Mouse (Mus musculus) splenic B cell, adult 2 months (primary cell): ENCODE measurements at regions not wholly inside any gene's neighbourhood (a gene's known extent, or its start where the extent isn't known, plus 50 kb on each side); places are given as distances from the start of the nearest gene placed in this dataset.

Source experiments
- DNase-seq: peaks from one replicate; pipeline ENCODE4 v3.0.0-alpha.2; 2011; ENCODE audit warnings: low read depth, low spot score
- H3K27me3 ChIP-seq: 2 replicates; pipeline ENCODE4 v1.6.1; 2012; ENCODE audit warnings: mild to moderate bottlenecking, low read length, moderate library complexity, mixed read lengths; ENCODE audit not compliant: control insufficient read depth, poor library complexity, insufficient read depth, severe bottlenecking
- H3K36me3 ChIP-seq: 2 replicates; pipeline ENCODE4 v1.6.1; 2012; ENCODE audit warnings: mild to moderate bottlenecking, low read length, moderate library complexity, mixed read lengths; ENCODE audit not compliant: control insufficient read depth, poor library complexity, insufficient read depth, severe bottlenecking

- DNase-seq = no peak
- H3K36me3 ChIP-seq = no peaks in the 10 kb centered on the region
- no peaks in the 10 kb centered on the region for H3K27me3 ChIP-seq
These were observed 52.7 kb upstream of the Trpc4 start for GRCm38 (mm10) chr3:54103098-54103497.

GRCm38 (mm10) chr3:54083634-54084033 is 72.2 kb upstream of the Trpc4 start:
- Histone ChIP-seq H3K27me3 (no peaks in the 10 kb centered on the region), H3K36me3 (no peaks in the 10 kb centered on the region)
- no peak for DNase-seq

- DNase-seq = no peak
- no peaks in the 10 kb centered on the region for H3K27me3 ChIP-seq
- no peaks in the 10 kb centered on the region for H3K36me3 ChIP-seq
These were observed 79.4 kb upstream of the Trpc4 start for GRCm38 (mm10) chr3:54076461-54076860.

DNA sequence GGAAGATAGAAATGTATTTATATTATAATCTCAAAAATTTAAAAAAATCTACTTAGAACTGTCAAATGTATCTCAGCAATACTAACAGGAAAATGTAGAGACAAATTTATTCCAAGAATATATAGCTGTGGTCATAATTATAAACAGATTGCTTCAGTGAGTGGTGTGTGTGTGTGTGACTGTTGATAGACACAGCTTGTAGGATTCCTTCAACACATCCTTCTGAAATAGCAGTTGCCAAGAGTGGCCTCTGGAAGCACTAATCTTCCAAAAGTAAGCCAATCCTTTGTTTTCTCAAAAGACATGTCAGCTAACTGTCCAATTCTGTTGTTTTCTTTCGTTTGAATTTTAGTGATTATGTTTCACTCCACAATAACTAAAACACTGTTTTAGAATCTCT is 95.2 kb upstream of the Trpc4 start:
- no peaks in the 10 kb centered on the region for H3K27me3 ChIP-seq
- no peaks in the 10 kb centered on the region for H3K36me3 ChIP-seq
- DNase-seq = no peak

DNA sequence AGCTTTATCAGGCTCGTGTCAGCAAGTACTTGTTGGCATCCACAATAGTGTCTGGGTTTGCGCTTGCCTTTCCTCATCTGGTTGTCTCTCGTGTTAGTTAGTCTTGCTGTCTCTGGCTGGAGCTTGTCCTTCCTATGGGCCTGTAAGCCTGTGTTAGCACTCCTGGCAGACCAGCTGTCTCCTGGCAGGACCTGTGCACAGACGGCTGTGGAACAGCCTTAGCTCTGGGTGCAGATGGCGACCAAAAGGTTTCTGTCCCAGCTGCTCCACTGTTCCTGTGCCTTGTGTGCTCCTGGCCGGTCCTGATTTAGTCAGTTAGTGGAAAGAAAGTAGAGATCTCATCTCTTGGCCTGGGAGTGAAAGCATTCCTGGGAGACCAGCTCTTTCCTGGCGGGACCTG is 101.5 kb upstream of the Trpc4 start:
- Histone ChIP-seq H3K27me3 (no peaks in the 10 kb centered on the region), H3K36me3 (no peaks in the 10 kb centered on the region)
- DNase-seq = no peak

DNA sequence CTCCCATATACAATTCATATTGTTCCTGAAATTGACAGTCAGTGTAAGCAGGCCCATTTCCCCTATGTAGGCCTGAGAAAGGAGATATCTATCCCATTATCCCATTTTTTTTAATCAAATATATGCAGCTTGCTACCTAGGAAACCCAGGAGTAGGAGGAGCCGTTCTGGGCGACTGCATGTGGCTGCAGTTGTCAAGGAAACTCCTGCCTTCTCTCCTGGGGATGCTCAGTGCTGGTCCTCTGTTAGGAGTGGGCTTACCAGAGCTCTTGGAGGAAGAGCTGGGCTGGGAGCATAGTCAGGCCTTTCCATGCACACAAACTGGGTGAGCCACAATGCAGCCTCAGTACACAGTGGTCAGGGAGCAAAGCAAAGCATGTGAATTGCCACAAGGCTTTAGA is 106.5 kb upstream of the Trpc4 start:
- Histone ChIP-seq H3K36me3 (no peaks in the 10 kb centered on the region), H3K27me3 (no peaks in the 10 kb centered on the region)
- DNase-seq = no peak

DNA sequence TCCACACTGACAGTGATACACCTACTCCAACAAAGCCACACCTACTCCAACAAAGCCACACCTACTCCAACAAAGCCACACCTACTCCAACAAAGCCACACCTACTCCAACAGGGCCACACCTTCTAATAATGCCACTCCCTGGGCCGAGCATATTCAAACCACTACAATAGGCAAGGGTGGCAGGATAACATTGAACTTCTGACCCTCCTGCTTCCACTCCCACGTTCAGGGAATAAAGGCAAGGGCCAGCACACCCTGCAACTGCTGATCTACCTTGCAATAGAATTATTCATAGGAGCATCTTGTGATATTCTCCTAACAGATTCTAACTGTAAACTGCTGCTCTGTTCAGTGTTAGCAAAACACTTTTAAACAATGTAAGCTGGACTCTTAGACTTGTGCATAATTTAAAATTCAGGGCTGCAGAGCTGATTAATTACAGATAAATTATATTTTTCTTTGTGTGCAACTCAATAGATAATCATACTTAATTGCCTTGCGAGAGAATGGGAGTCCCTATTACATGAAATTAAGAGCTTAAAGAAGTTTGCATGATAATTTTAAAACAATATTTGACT is 107.7 kb upstream of the Trpc4 start:
- no peak for DNase-seq
- H3K27me3 ChIP-seq = no peaks in the 10 kb centered on the region
- no peaks in the 10 kb centered on the region for H3K36me3 ChIP-seq

DNA sequence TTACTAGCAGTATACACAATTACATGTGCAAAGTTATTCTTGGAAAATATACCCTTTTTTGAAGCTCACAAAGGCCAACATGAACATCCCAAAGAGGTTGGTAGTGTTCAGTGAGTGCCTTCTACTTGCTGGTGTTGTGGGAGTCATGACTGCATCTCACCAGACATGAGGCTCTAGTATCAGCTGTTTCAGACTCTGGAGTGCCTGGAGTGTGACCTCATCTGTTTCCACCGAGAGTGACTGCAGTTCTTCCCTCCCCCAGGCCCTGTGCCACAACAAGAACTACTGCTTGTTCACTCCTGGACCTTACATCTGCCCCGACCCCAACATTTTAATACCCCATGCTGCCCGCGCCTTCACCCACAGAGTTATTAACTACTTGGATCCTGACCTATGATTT is 128.5 kb upstream of the Trpc4 start:
- no peak for DNase-seq
- H3K36me3 ChIP-seq = no peaks in the 10 kb centered on the region
- H3K27me3 ChIP-seq = no peaks in the 10 kb centered on the region

- no peak for DNase-seq
- no peaks in the 10 kb centered on the region for H3K27me3 ChIP-seq
These were observed 135.6 kb upstream of the Trpc4 start for GRCm38 (mm10) chr3:54020196-54020595.

DNA sequence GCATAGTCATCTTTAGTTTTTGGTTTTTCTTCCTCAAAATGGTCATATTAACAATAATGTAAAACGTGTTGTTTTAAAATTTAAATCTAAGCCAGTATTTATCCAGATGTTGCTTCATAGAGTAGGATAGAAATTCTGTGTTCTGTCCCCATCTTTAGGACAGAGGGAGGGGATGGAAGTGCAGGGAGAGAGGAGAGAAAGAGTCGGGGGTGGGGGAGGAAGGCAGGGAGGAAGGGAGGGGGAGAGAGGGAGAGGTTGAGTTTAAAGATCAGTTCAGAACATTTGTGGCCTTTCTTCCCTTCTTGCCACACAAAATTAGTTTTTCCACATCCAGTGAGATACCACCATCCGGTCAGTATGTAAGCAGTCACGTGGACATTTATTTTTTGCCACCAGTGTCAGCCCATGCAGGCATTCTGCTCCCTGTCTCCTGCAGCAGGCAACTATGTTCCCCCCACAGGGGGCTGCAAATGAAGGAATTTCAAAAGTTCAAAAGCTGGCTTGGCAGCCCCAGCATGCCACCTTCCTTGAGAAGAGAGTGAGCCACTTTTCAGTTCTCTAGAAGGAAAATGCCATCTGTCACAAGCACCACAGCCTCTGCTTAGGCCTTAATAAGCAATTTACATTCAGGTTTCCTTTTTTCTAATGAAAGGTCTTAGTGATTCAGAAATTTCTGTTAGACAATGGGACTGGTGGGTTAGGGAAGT is 137.7 kb upstream of the Trpc4 start:
- Histone ChIP-seq H3K36me3 (no peaks in the 10 kb centered on the region), H3K27me3 (no peaks in the 10 kb centered on the region)
- no peak for DNase-seq

More at GRCm38 (mm10) chr3:54020196-54020595, 135.6 kb upstream of the Trpc4 start:
- no peaks in the 10 kb centered on the region for H3K36me3 ChIP-seq

DNA sequence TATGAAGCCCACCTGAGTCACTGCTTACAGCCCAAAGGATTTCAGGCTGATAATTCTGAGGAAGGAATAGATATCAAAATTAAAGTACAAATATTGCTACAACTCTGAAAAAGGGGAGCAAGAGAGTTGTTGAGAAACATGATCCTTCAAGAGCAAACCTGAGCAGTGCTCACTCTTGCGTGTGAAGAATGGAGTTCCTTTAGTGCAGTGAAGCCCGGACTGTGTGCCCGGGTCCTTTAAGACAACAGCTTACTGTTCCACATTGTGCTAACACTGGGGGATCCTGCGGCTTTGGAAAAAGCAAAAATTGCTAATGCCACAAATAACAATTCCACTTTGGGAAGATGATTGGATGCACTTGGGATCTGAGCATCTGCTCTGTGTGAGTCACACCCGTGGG is 139.0 kb upstream of the Trpc4 start:
- H3K27me3 ChIP-seq = no peaks in the 10 kb centered on the region
- no peak for DNase-seq

DNA sequence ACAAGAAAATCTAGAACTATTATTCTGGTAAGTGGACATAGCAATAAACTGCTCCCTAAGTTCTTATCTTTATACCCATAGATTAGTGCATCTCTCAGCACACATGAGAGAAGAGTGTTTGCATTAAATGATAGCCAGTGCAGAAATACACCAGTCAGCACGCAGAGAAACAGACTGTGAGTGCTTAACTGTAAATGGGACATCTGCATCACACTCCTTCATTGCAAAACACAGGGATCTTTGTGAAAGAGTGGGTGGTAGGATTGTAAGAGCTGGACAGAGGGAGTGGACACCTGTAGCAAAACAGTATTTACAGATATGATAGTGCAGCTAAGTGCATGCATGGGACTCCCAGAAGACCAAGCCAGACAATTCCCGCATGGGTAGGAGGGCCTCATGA is 144.8 kb upstream of the Trpc4 start:
- DNase-seq = no peak
- no peaks in the 10 kb centered on the region for H3K36me3 ChIP-seq
- no peaks in the 10 kb centered on the region for H3K27me3 ChIP-seq

More for the DNA sequence above, 139.0 kb upstream of the Trpc4 start:
- no peaks in the 10 kb centered on the region for H3K36me3 ChIP-seq

DNA sequence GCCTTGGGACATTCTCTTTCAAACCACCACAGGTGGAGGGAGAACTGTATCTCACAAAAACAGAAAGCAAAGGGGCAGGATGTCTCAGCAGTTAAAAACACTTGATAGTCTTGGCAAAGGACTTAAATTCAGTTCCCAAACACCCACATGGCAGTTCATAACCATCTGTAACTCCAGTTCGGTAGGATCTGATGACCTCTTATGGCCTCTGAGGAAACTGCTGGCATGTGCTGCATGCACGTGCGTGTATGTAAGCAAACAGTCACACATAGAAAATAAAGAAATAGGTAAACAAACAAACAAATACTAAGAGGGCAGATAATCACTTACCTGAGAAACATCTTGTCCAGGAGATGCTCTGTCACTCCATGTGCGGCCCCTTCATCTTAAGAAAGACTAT is 129.4 kb upstream of the Ufm1 start:
- H3K27me3 ChIP-seq = no peaks in the 10 kb centered on the region
- no peaks in the 10 kb centered on the region for H3K36me3 ChIP-seq
- peak; percentile 56 for DNase-seq

DNA sequence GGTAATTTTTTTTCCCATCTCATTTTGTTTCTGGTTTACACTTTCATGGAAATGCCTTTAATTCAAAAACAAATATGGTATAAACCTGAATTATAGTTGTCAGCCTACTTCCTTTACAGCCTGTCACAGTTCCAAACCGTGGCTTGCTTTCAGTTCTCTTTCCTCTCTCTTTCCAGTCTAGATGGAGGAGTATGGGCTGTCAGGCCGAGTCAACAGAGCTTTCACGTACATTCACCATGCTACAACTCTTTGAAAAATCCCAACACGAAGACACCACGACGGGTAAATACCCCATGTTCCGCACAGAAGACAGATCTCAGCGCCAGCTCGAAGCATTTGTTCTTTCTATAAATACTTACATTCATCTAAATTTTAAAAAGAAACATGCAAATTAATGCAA is 125.2 kb upstream of the Ufm1 start:
- peak; percentile 40 for DNase-seq
- no peaks in the 10 kb centered on the region for H3K36me3 ChIP-seq
- H3K27me3 ChIP-seq = no peaks in the 10 kb centered on the region

- no peak for DNase-seq
- Histone ChIP-seq H3K36me3 (no peaks in the 10 kb centered on the region), H3K27me3 (no peaks in the 10 kb centered on the region)
These were observed 124.6 kb upstream of the Ufm1 start for GRCm38 (mm10) chr3:53988256-53988655.

- DNase-seq = no peak
- Histone ChIP-seq H3K36me3 (no peaks in the 10 kb centered on the region), H3K27me3 (no peaks in the 10 kb centered on the region)
These were observed 123.7 kb upstream of the Ufm1 start for GRCm38 (mm10) chr3:53987316-53987715.
